Mouse (Mus musculus) adrenal gland, postnatal 10 days (tissue): ENCODE measurements at regions not wholly inside any gene's neighbourhood (a gene's known extent, or its start where the extent isn't known, plus 50 kb on each side); places are given as distances from the start of the nearest gene placed in this dataset.
A peak's percentile ranks its signal among the peaks of the same experiment; 100 is the strongest.

ENCODE experiments used
- DNase-seq: peaks from one replicate; pipeline ENCODE4 v3.0.0; 2021; ENCODE audit warnings: mixed read lengths

DNA sequence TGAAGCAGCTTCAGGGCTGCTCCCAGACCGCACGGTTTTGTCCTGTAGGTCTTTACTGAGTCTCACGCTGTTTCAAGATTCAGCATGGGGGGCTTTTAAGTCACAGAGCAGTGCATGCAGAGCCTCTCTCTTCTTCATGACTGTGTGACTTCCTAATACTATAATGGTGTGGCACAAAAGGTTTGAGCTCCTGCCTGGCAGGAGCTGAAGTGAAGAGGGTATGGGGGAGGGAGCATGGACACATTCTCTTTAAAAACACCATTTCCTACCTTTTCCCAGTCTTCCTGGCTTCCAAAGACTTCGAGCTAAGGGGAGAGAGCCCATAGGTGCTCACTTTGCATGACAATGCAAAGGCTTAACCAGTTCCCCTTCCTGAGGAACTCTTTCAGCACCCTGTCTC is 934.9 kb upstream of the Gm5150 start:
- no peak for DNase-seq

DNA sequence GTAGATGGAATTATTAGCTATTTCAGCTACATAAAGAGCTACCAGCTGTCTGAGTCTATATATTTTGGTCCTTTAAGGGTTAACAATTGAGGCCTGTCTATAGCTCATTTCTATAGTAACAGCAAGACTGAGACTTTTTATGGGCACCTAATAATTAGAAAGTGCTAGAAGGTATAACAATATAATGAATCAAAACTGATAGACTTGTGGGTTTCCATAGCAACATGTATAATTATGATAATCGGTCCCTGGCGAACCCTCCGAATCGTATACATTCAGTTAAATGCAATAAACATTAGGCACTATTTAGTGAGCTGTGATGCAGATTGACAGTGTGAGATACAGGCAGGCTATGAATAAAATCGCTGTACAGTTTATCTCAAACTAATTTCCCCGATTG is 933.3 kb upstream of the Gm5150 start:
- no peak for DNase-seq

DNA sequence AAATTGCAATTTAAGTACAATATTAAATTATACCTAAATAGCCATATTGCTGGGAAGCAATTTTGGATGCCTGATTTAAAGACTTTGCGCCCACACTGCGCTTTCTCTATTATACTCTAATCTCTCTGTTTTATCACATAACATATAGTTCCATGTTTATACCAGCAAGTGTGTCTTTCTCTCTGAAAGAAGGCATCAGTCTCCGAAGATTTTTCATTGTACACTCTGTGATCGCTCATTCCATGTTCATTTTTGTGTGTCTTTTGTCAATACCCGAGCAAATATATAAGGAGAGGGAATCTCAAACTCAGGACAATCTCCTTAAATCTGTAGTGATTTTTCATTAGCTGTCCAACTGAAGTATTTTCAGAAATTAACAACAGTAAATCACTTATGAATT is 932.9 kb upstream of the Gm5150 start:
- DNase-seq, result no peak

DNA sequence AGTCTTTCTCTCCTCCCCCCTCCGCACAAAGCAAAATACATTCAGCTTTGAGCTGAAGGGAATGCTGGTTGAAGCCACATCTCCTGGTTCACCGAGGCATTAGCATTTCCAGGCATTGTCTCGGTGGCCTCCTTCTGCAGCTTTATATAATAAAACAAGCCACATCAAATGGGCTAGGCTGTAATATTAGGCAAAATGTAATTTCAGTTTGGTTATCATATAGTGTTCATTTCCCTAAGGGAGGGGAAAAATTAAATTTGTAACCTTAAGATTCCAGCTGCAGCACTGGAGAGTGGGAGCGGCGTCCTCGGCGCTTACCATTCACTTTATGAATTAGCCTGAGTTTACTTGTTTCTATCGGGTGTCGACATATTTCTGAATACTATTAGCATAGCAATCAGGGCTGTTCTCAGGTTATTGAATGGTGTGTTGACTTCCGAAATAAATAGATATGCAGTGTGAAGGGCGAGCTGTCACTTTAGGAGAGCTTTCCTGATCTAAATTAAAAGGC is 932.3 kb upstream of the Gm5150 start:
- DNase-seq, result no peak

DNA sequence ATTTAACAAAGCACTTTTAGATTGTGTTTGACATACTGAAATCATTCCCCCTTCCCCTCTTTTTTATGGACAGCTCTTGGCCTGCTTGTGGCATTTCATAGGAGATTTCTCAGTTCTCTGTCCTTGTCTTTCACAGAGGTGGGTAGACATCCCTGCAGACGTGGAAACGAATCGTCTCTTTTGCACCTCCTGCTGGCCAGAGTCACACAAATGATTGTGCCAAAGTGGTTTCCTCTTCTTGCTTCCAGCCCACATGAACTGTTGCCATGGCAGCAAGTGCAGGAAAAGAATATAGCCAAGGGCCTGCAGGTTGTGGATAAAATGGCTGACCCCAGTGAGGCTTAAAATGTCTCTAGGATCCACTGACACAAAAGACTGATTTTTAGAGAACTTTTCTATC is 924.1 kb upstream of the Gm5150 start:
- DNase-seq, result peak; percentile 26

GRCm38 (mm10) chr3:16929846-16930245 is 923.6 kb upstream of the Gm5150 start:
- no peak for DNase-seq

DNA sequence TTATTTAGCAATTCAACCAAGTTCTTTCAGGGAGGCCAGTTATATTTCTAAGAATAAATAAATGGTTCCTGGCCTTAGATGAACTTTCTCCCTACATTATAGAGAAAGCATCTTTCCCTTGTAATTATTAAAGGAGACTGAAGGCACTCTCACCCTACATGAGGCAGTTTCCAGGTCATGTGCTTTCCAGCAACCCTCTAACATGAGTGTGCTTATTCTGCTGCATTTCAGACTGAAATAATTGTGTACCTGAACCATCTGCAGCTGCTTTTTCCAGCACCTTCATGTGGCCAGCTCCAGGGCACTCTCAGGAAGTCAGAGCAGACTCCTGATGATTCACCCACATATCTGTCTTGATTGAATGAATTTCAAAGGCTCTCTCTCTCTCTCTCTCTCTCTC is 917.8 kb upstream of the Gm5150 start:
- no peak for DNase-seq

DNA sequence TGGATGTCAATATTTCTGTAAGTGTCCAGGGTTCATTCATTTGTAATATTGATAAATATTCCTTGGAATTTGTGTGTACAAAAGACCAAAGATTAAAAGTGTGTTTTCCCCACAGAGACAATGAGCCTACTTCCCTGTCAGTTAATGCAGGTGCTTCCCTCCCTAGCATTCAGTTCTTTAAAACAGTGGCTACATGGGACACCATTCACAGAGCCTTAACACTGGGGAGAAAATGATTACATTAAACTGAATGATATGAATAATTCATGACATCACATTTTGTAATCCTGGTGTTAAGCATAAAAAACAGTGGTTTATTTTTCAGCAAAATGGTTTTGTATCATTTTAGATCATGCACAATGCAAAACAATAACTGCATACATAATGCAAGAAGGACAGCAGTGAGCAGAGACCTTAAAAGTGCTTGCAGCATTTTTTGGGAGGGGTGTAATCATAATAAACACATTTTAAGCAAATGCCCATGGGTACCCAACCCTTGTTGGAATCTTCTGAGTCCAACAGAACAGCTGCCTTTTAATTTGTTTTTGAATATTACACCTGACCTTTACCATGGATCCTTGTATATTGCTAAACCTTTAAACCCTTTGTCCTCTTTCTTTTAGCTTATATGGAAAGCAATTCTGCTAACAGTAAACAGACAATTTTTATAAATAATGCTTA is 917.1 kb upstream of the Gm5150 start:
- no peak for DNase-seq

GRCm38 (mm10) chr3:16921330-16921729 is 915.1 kb upstream of the Gm5150 start:
- no peak for DNase-seq

DNA sequence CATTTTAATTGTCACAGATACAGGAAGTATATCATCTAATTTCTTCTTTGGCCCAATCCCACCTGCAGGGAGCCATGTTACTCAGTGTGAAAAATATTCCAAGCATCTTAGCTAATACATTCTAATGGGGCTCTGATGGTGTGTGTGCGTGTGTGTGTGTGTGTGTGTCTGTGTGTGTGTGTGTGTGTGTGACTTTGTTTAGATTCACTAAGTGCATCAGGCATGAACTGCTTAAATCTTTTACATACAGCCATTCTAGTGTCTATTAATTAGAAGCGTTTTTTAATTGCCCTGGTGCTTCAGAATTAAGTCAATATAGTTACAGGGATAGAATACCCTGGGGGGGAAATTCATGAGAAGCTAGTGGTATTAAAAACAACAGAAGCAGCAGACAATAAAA is 912.1 kb upstream of the Gm5150 start:
- no peak for DNase-seq

GRCm38 (mm10) chr3:16916072-16916403 is 909.8 kb upstream of the Gm5150 start:
- DNase-seq, result no peak

GRCm38 (mm10) chr3:16915389-16916071 is 909.3 kb upstream of the Gm5150 start:
- DNase-seq, result no peak

GRCm38 (mm10) chr3:16888132-16888531 is 881.9 kb upstream of the Gm5150 start:
- no peak for DNase-seq

DNA sequence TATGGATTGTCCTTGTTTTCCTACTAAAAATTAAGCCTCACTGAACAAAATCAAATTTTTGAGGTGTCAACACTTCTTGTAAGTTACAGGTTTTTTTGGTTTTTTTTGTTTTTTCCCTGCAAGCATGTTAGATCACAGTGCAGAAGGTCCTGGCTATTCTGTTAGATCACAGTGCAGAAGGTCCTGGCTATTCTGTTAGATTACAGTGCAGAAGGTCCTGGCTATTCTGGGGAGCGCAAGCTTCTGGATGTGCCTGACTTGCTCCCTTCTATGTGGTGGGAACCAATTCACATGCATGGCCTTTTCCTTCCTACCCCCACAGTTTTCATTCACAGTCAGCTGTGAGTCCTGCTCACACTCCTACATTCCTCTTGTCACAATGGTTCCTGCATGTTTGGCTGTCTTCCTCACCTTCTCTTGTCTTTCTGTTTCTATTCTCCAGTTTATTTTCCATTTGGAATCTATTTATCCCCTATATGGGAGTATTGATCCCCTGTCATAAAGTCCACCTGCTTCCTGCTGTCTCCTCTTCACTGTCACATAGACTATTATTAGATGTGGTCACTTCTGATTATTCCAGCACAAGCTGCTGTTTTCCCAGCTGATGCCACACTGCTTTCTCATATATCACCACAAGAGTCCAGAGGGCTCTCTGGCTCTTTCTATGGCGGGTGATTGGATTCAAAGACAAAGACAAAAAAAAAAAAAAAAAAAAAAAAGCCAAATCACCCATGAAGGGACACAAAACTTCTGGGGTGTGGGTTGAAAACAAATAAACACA is 866.3 kb upstream of the Gm5150 start:
- no peak for DNase-seq

DNA sequence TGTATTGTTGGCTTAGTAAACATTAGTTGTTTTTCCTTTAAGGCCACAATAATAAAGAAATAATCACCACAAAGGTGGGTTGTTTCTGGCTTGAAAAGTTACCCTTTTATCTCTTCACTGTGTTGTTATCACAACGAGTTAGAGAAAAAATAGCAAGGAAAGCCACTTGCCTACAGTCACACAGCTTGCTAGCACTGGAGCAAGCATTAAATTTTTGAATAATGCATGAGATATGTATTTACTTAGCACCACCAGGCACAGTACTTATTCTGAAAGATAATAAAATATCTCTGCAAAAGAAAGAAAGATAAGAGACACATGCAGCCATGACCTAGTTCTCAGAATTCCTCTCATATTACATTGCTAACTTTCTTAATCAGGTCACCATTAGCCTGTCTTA is 853.8 kb upstream of the Gm5150 start:
- no peak for DNase-seq

DNA sequence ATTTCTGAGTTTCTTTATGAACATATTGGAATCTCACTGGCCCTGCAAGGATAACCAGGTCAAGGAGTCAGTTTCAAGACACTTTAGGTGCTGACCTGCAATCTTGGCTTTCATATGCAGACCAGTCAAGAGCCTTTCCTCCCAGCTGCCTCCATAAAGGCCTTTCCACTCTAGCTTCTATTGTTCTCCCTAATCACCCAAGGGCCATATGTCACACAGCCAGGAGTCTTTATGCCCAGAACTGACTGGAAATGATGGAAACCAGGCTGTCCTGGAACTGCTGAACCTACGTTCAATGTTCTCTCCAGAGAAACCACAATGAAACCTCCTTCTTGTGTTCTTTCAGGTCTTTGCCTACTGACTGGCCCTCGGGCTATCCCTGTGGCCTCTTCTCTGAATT is 852.7 kb upstream of the Gm5150 start:
- no peak for DNase-seq

GRCm38 (mm10) chr3:16855251-16855650 is 849.0 kb upstream of the Gm5150 start:
- no peak for DNase-seq

DNA sequence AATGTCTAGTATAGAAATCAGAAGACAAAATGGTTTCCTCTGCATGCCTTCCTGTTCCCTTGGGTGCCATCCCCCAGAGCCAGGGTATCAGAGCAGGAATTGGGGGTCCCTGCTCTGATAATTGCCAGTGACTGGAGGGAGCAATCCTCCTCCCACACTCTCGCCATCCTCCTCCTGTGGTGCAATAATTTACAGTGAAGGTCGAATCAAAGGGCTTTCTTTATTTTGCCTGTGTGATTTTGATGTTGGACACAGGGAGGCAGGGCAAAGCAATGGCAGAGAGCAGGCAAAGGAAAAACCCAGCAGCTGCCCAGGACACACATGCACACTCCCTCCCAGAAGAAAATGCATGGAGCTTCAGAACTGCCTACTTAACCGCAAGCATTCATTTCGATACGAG is 847.8 kb upstream of the Gm5150 start:
- DNase-seq, result no peak

GRCm38 (mm10) chr3:16846785-16847520 is 840.7 kb upstream of the Gm5150 start:
- DNase-seq, result no peak

- no peak for DNase-seq
Observed at GRCm38 (mm10) chr3:16820536-16820935, 814.3 kb upstream of the Gm5150 start.

GRCm38 (mm10) chr3:16819218-16820122 is 813.2 kb upstream of the Gm5150 start:
- no peak for DNase-seq

GRCm38 (mm10) chr3:16816814-16817213 is 810.6 kb upstream of the Gm5150 start:
- no peak for DNase-seq
